Mouse (Mus musculus): ENCODE measurements around the gene Grip2. TPM values are rescaled to one million over a fixed set of nuclear protein-coding genes. Genes with fewer than 3 reads are reported as not detected.

Grip2 gene
- polyA plus RNA-seq, 1 experiment from 2014 or later = 0.69 TPM

GRCm38 (mm10) chr6:91713370-91713896 is 113.6 kb downstream of the Grip2 start:
- Histone ChIP-seq H3K27ac (peak overlapping the region; percentile 62), H3K9ac (0 out of 2 replicates have a peak overlapping the region, but pooled peaks have one; percentile 32), H3K4me1 (peaks cover 28% of the 10 kb centered on the region), H3K4me3 (no peak overlapping the region), H3K9me3 (no peaks in the 10 kb centered on the region), H3K36me3 (peaks cover 45% of the 10 kb centered on the region), H3K4me2 (no peak overlapping the region), H3K27me3 (no peaks in the 10 kb centered on the region)
- ATAC-seq (ENCODE audit: insufficient number of reproducible peaks, insufficient read depth, low FRiP score, low TSS enrichment, low read depth) = no peak
- 9% methylated on average over 5 of the region's 5 CpGs for WGBS

- Histone ChIP-seq H3K9me3 (no peaks in the 10 kb centered on the region), H3K27me3 (no peaks in the 10 kb centered on the region), H3K36me3 (peaks cover 50% of the 10 kb centered on the region), H3K4me1 (peaks cover 24% of the 10 kb centered on the region), H3K27ac (peak overlapping the region; percentile 62), H3K4me3 (no peak overlapping the region), H3K9ac (0 out of 2 replicates have a peak overlapping the region, but pooled peaks have one; percentile 32), H3K4me2 (peak overlapping the region; percentile 14; the same call in 1 of the 2 replicates)
- ATAC-seq (ENCODE audit: insufficient number of reproducible peaks, insufficient read depth, low FRiP score, low TSS enrichment, low read depth) = no peak
- WGBS = 12% methylated on average over 10 of the region's 10 CpGs
Measured at GRCm38 (mm10) chr6:91712855-91713331, 114.2 kb downstream of the Grip2 start.

GRCm38 (mm10) chr6:91712097-91712854 is 114.8 kb downstream of the Grip2 start:
- WGBS = 20% methylated on average over 4 of the region's 4 CpGs
- H3K9ac ChIP-seq = peak overlapping the region; percentile 32; the same call in 1 of the 2 replicates
- H3K4me3 ChIP-seq = no peak overlapping the region
- ATAC-seq (ENCODE audit: insufficient number of reproducible peaks, insufficient read depth, low FRiP score, low TSS enrichment, low read depth) = no peak
- peaks cover 24% of the 10 kb centered on the region for H3K4me1 ChIP-seq
- H3K36me3 ChIP-seq = peaks cover 55% of the 10 kb centered on the region
- no peaks in the 10 kb centered on the region for H3K9me3 ChIP-seq
- H3K27me3 ChIP-seq = no peaks in the 10 kb centered on the region
- peak overlapping the region; percentile 14; the same call in 1 of the 2 replicates for H3K4me2 ChIP-seq
- peak overlapping the region; percentile 62; the same call in 1 of the 2 replicates for H3K27ac ChIP-seq

Other genes starting within 250 kb of the Grip2 start
- gene Slc6a6, start 143.2 kb downstream of the Grip2 start, polyA plus RNA-seq (2015; fragmentation: Nextera tagmentation; extraction: Ambion mirVana) = 71.4 and 72.2 TPM in 2 replicates
- gene Ccdc174, start 50.8 kb upstream of the Grip2 start, polyA plus RNA-seq (2015; fragmentation: Nextera tagmentation; extraction: Ambion mirVana) = 44.9 and 50.5 TPM in 2 replicates
- 0.44 and 0.48 TPM in 2 replicates for gene 4930590J08Rik, start 75.6 kb upstream of the Grip2 start, polyA plus RNA-seq (2015; fragmentation: Nextera tagmentation; extraction: Ambion mirVana)
- gene Fgd5, start 151.6 kb upstream of the Grip2 start, polyA plus RNA-seq (2015; fragmentation: Nextera tagmentation; extraction: Ambion mirVana) = 7.4 and 10.2 TPM in 2 replicates